Mouse (Mus musculus): ENCODE results near the gene Adgrg6.

DNA sequence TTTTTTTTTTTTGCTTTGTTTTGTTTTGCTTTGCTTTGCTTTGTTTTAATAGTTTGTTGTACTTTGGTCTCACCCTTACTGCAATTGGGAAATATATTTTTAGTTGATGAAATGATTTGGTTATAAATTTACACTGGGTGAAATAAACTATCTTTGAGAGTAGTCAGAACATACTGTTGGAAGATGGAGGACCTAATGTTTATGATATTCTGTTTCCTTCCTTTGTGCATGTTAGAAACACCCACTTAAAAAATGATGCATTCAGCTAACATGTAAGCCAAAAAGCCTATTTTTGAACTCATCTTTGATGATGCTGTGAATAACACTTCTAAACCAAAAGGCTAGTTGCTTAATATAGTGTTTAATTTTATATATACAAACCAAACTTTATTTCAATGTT is 50.3 kb downstream of the Adgrg6 start:
- TF ChIP-seq GATA1 (IDR thresholded peaks at IDR 0.05; ENCODE audit: low read length) = no peak
- TF ChIP-seq TAL1 (IDR thresholded peaks at IDR 0.05; ENCODE audit: low read length) = no peak
